Mouse (Mus musculus) brain, embryonic 14.5 days (tissue): ENCODE results near the gene Ncan.

Source experiments
- CTCF ChIP-seq: fragments of 200-500 bp; IDR thresholded peaks from 2 replicates; pipeline ENCODE4 v1.5.1; 2012; ENCODE audit warnings: inconsistent platforms, mild to moderate bottlenecking, moderate library complexity, borderline replicate concordance; ENCODE audit not compliant: insufficient read depth, insufficient read length; ENCODE audit errors: extremely low read depth
- POLR2A ChIP-seq: fragments of 200-500 bp; IDR thresholded peaks from 2 replicates; pipeline ENCODE4 v1.6.1; 2012; ENCODE audit warnings: mild to moderate bottlenecking, inconsistent platforms, borderline replicate concordance; ENCODE audit not compliant: poor library complexity, insufficient read depth, insufficient read length, severe bottlenecking; ENCODE audit errors: extremely low read depth

DNA sequence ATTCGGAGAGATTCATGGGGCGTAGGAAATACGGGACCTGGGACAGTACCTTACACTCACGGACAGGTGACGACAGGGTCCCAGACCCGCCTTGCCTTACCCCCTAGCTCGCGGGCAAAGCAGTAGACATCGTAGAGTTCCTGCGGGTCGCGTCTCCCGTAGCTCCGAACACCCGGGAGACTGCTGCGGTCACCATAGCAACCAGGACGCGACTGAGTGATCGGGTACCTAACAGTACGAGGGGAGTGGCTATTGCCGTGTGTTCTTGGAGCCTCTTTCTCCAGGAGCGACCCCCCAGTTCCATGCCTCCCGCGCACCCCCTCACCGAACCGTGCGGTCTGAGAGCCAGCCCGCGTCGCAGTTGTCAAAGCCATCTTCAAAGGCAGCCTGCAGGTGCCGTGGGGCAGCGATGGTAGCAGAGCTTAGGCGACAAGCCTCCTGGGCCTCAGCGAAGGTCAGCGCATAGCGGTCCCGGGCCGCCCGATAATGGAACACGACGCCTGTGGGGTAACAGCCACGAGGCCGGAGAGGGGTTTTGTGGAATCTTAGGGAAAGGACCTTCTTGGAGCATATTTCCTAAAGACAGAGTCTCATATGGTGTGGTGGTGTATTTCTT lies 8.2 kb downstream of the Ncan start:
- TF ChIP-seq CTCF, result no peak
- no peak for TF ChIP-seq POLR2A
